Mouse (Mus musculus): ENCODE measurements around the gene Rad9b.

Rad9b gene

GRCm38 (mm10) chr5:122372878-122373277 lies 18.8 kb upstream of the Rad9b start:
- in situ Hi-C loops (cut with MboI; ENCODE audit: unreplicated experiment in 2 of 2), result no loop called here

DNA sequence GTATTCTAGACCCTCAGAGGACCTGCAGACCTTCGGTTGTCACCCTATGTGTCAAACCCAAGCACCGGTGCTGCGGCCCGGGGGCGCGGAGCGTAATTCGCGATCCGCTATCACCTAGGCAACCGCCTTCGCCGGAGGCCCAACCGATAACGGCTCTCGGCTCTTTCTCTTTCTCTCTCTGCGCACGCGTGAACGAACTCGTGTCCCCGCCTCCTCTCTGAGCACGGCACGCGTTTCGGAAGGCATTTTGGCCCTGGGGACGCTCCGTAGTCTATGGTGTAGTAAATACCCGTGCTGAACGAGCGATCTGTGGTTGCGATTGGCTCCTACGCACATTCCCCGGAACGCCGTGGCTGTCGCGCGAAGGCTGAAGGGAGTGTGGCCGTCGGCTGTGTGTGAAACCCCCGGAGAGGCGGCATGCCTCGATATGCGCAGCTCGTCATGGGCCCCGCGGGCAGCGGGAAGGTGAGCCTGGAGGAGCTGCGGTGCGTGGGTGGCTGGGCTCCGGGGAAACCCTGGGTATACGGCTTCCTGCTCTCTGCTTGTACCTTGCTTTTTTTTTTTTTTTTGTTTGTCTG lies 18.2 kb upstream of the Rad9b start, which contains the start of gene Fam216a:
Gene Fam216a, minus strand, starts transcription at position 173 of the 578 bp plus-strand sequence.
- in situ Hi-C loops (cut with MboI; ENCODE audit: unreplicated experiment in 2 of 2), result no loop called here

GRCm38 (mm10) chr5:122371591-122372191 lies 17.7 kb upstream of the Rad9b start, which contains the start of gene Gpn3:
Gene Gpn3, plus strand, starts transcription at chr5:122371876.
- in situ Hi-C loops (cut with MboI; ENCODE audit: unreplicated experiment in 2 of 2), result no loop called here

- in situ Hi-C loops (cut with MboI; ENCODE audit: unreplicated experiment in 2 of 2), result no loop called here
These were observed 547 bp upstream of the Rad9b start for GRCm38 (mm10) chr5:122354492-122355067.

DNA sequence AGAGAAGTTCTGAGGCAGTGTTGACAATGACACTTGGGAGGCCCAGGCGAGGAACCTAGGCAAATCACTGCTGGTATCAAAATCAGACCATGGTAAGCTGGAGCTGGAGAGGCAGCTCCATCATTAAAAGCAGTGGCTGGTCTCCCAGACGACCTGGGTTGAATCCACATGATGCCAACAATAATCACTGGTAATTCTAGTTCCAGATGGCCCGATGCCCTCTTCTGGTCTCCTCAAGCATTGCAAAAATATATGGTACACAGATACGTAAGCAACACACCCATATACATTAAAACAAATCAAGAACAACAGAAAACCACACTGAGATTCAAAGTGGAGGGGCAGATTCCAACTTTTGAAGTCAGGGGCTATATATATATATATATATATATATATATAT lies 8.3 kb downstream of the Rad9b start:
- in situ Hi-C loops (cut with MboI; ENCODE audit: unreplicated experiment in 2 of 2), result loop anchor here (5.0 to 10.0 kb wide), 4 partner anchors 71 to 213 kb away; no protein-coding TSS in a partner anchor

- in situ Hi-C loops (cut with MboI; ENCODE audit: unreplicated experiment in 2 of 2), result loop anchor here (10.0 kb wide), 2 partner anchors 69 to 209 kb away; no protein-coding TSS in a partner anchor
These were observed 9.8 kb downstream of the Rad9b start for GRCm38 (mm10) chr5:122344260-122344659.

DNA sequence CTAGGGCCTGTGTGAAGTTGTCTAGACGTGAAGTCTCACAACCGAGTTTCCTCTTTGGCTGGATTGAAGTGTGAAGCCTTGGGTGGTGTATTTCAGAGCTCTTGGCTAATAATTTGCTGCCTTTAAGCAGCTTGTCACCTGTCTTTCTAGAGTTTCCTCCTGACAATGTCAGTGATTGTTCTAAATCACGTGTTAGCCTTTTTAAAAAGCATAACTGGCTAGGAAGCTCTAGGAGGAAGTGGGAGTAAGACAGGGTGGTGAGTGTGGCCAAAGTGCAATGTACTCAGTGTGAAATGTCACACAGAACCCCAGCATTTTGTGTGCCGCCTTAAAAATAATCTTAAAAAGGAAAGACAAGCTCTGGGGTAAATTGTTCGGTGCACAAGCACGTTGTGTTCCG lies 10.3 kb downstream of the Rad9b start:
- in situ Hi-C loops (cut with MboI; ENCODE audit: unreplicated experiment in 2 of 2), result loop anchor here (10.0 kb wide), 2 partner anchors 69 to 209 kb away; no protein-coding TSS in a partner anchor

GRCm38 (mm10) chr5:122342874-122343273 lies 11.2 kb downstream of the Rad9b start:
- in situ Hi-C loops (cut with MboI; ENCODE audit: unreplicated experiment in 2 of 2), result loop anchor here (10.0 kb wide), 2 partner anchors 68 to 208 kb away; no protein-coding TSS in a partner anchor

DNA sequence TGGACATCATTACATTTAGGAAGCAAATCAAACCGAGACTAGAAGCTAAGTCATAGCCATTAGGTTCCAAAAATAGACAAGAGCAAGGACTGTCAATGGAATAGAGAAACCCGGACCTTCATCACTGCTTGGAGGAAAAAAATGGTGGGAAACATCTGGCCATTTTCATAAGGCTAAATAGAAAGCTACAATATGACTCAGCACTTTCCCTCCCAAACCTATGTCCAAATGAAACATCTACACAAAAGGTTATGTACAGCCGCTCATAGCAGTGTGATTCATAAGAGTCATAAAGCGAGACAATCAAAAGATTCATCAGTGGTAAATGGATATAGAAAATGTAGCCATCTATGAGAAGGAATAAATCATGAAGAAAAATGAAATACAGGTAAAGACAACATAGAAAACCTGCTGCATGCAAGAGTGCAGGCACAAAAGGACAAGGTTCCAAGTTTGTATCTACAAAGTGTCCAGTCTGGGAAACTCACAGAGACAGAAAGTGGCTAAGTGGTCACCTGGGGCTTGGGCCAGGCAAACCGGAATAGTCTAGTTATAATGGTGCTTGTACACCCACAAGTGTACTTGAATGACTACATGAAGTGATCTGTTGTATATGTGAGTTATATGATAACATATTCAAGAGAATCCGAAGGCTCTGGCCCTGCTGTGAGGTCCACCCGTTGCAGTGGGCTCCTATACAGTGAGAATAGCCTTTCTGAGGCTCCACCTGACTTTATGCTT lies 17.3 kb downstream of the Rad9b start:
- in situ Hi-C loops (cut with MboI; ENCODE audit: unreplicated experiment in 2 of 2), result no loop called here

GRCm38 (mm10) chr5:122334682-122335081 lies 19.4 kb downstream of the Rad9b start:
- in situ Hi-C loops (cut with MboI; ENCODE audit: unreplicated experiment in 2 of 2), result no loop called here

DNA sequence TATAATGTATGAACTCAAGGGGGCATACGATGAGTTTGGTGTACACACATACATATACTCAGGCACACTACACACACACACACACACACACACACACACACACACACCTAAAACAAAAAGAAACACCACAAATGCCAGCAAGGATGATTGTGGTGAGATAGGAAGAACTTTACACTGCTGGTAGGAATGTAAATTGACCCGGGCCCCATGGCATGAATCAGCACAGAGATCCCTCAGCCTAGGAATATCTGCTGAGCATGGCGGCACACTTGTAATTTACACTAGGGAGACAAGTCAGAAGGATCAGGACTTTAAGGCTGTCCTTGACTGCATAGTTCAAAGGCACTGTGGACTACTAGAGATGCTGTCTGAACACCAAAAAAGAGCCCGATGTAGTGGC lies 23.8 kb downstream of the Rad9b start:
- in situ Hi-C loops (cut with MboI; ENCODE audit: unreplicated experiment in 2 of 2), result no loop called here

DNA sequence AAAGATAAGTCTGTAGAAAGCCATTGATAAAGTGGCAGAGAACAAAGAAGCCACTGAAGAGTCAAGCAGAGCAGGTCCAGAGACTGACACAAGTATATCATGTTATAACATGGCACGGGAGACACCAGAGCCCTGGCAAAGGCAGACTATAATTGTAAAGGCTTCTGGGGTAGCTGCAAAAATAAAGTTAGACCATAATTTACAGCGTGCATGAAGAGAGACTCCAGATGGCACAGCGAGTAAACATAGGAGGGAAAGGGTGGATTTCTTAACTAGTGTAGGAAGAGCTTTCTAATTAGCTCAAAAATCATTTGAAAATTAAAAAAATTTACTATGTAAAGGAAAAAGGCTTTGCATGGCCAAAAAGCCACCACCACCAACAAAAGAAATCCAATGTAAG lies 26.8 kb downstream of the Rad9b start:
- in situ Hi-C loops (cut with MboI; ENCODE audit: unreplicated experiment in 2 of 2), result no loop called here

DNA sequence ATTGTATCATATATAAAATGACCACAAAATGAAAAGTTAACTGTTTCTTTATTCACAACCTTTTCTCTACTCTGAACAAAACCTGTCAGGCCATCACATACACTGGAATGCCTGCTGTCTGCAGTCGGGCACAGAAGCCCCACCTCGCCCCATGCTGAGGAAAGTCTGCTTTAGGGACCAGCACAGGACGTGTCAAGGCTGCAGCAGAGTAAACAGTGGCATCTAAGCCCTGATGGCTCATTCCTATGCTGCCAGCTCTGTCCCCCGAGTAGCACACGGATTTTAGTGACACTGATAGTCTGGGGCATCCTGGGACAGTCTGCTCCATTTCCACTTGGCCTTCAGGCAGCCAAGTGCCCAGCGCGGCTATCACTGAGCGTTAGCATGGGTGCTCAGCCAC lies 28.6 kb downstream of the Rad9b start:
- in situ Hi-C loops (cut with MboI; ENCODE audit: unreplicated experiment in 2 of 2), result no loop called here

- in situ Hi-C loops (cut with MboI; ENCODE audit: unreplicated experiment in 2 of 2), result no loop called here
These were observed 29.2 kb downstream of the Rad9b start for GRCm38 (mm10) chr5:122324608-122325431.

DNA sequence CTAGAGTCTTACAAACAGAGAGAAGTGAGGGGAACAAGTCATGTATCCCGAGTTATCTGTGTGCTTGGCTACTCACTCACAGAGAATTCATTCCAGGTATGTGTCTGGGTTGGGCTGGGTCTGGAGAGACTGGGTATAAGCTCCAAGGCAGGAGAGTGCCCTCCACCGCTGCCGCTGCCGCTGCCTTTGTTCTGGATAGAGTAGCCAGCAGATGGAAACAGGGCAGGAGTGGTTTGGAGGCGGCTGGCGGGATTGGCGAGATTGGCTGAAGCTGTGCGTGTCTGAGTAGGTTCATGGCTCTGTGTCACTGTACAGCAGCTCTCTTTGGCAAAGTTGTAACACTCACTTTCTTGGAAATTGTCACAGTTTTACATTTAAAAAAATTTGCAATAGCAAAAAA lies 30.5 kb downstream of the Rad9b start:
- in situ Hi-C loops (cut with MboI; ENCODE audit: unreplicated experiment in 2 of 2), result no loop called here

DNA sequence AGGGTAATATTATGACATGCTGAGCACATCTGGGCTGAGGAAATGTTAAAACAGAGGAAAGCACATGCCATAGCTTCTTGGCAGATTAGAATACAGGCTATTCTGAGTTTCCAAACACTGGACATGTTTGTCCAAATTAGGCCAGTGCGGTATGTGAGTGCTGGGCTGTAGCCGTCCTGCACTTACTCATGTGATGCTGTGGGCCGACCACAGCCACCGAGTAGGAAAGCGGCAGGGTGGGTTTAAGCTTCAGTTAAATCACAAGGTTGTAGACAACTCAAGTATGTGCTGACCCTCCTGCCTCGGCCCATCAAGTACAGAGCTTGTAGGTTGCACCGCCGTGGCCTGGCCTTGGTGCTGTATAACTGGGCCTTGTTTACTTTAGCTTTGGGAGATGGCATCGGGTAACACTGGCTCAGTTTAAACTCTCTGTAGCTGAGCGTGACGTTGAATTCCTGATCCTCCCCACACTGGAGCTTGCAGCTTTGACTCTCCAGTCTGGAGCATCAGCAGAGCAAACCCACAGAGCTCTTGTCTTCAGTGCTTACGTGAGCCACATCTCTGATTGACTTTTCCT lies 33.7 kb downstream of the Rad9b start:
- in situ Hi-C loops (cut with MboI; ENCODE audit: unreplicated experiment in 2 of 2), result no loop called here

GRCm38 (mm10) chr5:122319474-122320204 lies 34.4 kb downstream of the Rad9b start:
- in situ Hi-C loops (cut with MboI; ENCODE audit: unreplicated experiment in 2 of 2), result loop anchor here (5.0 kb wide), 2 partner anchors 37 to 52 kb away; partner anchors contain the start of gene Pptc7 (in 1 of the 2)

DNA sequence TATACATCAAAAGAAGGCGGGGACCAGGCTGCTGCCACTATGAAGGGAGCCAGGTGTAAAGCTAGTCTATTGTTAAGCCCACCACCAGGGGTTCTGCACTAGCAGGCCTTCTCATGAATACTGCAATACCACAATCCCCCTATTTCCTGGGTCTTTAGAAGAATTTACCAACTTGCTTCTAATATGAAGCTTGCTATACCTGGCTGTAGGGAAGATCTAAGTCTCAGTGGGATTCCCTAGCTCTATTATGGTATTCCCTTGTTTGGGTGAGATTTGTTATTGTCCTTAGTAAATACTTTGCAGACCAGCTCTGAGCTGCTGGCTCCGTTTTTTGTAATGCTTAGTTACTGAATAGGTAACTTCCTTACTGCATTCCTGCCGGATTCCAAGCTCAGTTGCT lies 35.1 kb downstream of the Rad9b start:
- in situ Hi-C loops (cut with MboI; ENCODE audit: unreplicated experiment in 2 of 2), result loop anchor here (5.0 kb wide), 2 partner anchors 37 to 52 kb away; partner anchors contain the start of gene Pptc7 (in 1 of the 2)

GRCm38 (mm10) chr5:122318100-122318499 lies 35.9 kb downstream of the Rad9b start:
- in situ Hi-C loops (cut with MboI; ENCODE audit: unreplicated experiment in 2 of 2), result loop anchor here (5.0 kb wide), 2 partner anchors 36 to 51 kb away; partner anchors contain the start of gene Pptc7 (in 1 of the 2)

All from v-Abl transformed pro-B cells (cell line).